Mouse (Mus musculus) adrenal gland, adult 18-20 months (tissue): Measurements from ENCODE around the gene Srsf3. TPM values are rescaled to one million over a fixed set of nuclear protein-coding genes. Genes with fewer than 3 reads are reported as not detected.

Experiments
- DNase-seq, 2 experiments: peaks; one replicate each; pipeline ENCODE4 v3.0.0; 2021 to 2022; ENCODE audit warnings: low spot score in 2 of 2
- total RNA-seq, 2 experiments: library from RNA; stranded (reverse); gene quantifications; 1 replicate in 1 of 2; 2 replicates in 1 of 2; pipeline ENCODE4 v1.2.3; 2021

Srsf3 gene
- total RNA-seq, 2 experiments from 2014 or later, result 113 to 119 TPM

- DNase-seq, result no peak
Measured at GRCm38 (mm10) chr17:29044146-29044924, 11.9 kb downstream of the Srsf3 start.

DNA sequence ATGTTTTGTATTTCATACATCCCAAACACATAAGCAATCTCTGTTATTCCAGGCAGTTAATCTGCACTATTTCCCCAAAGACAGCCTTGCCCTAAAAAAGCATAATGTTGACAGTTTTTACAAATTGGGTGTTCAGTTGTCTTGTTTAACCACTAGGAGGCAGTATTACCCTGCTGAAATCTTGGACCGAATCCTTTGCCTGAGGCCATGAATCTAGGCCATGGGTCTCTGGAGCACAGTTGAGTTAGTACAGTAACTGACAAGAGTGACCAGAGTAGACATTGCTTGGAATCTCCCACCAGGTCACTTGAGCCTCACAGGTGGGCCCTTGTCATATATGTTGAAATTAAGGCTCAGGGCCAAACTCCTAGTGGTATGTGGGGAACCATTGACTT lies 12.5 kb downstream of the Srsf3 start:
- no peak for DNase-seq

DNA sequence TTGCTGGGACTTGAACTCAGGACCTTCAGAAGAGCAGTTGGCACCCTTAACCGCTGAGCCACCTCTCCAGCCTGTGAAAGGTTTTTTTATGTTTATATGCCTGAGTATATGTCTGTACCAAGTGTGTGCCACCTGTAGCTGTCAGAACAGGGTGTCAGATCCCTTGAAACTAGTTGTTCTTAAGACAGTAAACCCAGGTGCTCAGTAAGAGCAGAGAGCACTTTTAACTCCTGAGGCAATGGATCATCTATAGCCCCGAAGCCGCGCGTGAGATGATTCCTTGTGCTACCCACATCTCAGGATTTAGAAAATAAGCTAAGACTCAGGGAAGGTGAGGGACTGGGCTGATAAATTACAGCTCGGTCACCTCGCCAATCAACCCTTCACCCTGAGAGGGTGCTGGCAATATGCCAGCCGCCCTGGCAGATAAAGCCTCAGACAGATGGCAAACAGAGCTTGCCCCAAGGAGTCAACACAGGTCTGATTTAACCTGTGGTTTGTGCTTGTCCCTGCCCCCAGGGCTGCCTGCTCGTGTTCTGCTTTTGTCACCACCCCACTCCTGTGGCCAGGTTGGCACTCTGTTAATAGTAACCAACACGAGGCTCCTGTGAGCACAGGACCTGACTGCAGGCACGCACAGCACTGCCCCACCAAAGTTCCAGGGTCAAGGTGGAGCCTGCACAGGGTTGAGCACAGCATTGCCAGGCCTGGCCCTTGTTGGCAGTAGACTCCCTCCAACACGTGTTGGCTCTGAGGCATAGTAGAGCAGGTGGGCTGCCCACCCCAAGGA lies 13.5 kb downstream of the Srsf3 start:
- no peak for DNase-seq

DNA sequence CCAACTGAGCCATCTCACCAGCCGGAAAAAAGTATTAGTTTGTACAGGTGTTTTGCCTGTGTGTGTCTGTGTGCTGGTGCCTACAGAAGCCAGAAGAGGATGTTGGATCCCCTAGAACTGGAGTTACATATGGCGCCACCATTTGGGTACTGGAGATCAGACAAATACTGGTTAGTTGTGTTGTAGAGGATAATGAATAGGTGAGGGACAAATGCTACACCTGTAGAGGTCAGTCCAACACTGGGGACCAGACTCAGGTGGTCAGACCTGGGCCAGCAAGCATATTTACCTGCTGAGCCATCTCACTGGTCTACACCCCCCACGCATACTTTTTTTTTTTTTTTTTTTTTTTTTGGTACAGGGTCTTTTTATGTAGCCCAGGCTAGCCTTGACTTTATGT lies 14.4 kb downstream of the Srsf3 start:
- DNase-seq, result no peak

DNA sequence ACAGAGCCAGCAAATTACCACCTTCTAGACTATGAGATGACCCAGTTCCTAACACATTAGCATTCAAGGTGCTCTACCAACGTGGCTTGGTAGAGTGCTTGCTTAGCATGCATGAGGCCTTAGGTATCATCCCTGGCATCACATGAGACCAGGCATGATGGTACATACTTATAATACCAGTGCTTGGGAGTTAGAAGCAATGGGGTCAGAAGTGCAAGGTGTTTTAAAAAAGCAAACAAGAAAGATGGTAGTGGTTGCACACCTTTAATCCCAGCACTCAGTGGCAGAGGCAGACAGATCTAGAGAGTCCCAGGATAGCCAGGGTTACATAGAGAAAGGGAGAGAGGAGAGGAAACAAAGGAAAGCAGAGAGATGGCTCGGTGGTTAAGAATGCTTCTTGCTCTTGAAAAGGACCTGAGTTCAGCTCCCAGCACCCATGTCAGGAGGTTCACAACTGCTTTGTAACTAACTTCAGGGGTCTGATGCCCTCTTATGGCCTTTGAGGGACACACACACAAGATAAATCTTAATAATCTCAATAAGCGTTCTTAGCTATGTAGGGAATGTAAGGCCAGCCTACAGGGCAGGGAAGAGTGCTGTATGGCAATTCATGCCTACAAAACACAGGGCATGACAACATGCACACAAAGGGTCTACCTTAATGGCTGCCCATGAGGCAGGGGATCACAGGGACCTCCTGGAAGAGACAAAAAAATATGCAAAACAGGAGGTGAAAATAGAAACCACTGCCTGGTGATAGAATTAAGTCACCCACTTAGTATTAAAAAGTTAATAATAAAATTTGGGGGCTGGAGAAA lies 15.5 kb downstream of the Srsf3 start:
- no peak for DNase-seq

GRCm38 (mm10) chr17:29048748-29049507 lies 16.5 kb downstream of the Srsf3 start:
- DNase-seq, result peak; percentile 80 to 89

DNA sequence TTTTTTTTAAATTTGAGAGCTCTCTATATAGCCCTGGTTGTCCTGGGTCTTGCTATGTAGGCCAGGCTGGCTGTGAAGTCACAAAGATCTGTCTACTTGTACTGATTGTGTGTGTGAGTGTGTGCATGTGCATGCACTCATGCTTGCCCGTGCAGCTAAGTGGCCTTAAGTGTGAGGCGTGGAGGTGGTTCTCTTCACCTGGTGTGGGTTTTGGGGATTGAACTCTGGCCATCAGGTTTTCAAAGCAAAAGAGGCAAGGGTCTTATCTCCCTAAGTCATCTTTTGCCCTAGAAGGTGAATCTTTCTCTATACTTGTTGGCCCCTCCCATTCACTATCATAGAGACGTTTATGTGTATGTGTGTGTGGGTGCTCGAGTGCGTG lies 17.1 kb downstream of the Srsf3 start:
- no peak for DNase-seq

DNA sequence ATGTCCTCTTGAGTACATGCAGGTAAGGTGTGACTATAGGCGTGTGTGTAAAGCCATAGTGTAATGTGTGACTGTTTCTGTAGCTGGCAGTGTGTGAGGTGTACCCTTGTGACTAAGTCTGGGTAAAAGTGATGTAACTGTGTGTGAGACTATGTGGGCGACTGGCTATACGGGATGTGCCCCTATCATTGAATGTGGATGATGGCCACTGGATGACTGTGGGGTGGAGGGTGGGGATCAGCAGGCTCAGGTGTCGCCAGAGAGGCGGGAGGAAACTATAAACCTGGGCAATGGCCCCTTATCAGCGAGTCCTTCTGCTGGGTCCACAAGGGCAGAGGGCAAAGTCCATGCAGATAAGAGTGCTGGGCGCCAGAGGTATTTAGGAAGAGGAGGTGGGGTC lies 17.5 kb downstream of the Srsf3 start:
- no peak for DNase-seq

GRCm38 (mm10) chr17:29050791-29051190 lies 18.4 kb downstream of the Srsf3 start:
- no peak for DNase-seq

- DNase-seq, result no peak
Measured at GRCm38 (mm10) chr17:29053067-29053466, 20.6 kb downstream of the Srsf3 start.

GRCm38 (mm10) chr17:29053841-29054240 lies 21.4 kb downstream of the Srsf3 start:
- no peak for DNase-seq

- no peak for DNase-seq
Measured at GRCm38 (mm10) chr17:29054429-29054828, 22.0 kb downstream of the Srsf3 start.

DNA sequence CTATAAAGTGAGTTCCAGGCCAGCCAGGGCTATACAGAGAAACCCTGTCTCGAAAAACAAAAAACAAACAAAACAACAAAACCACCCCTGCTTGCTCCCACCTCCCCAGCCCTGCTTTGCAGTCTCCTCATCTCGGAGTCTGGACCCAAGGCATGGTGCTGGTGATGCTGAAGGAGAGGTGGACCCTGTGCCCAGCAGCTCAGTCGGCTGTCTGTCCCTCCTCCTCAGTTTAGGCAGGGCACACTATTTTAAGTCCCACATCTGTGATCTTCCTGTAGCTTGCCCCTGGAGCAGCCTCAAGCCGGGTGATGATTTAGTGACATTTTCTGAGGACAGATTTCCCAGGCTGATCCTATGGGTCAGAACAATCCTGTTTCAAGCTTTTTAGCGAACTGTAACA lies 23.2 kb downstream of the Srsf3 start:
- no peak for DNase-seq

DNA sequence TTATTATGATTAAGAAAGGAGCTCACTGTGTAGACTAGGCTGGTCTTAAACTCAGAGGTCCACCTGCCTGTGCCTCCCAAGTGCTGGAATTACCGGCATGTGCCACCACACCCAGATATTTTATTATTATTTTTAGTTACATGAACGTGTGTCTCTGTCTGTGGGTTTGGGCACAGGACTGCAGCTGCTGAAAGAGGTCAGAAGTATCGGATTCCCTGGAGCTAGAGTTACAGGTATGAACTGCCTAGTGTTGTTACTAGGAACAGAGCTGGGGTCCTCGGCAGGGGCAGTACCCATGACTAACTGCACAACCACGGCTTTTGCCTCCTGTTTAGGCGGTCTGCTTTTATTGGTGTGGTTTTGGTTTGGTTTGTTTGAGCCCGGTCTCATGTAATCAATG lies 23.8 kb downstream of the Srsf3 start:
- no peak for DNase-seq

- no peak for DNase-seq
Measured at GRCm38 (mm10) chr17:29056699-29057151, 24.3 kb downstream of the Srsf3 start.

GRCm38 (mm10) chr17:29057361-29057890 lies 25.0 kb downstream of the Srsf3 start:
- DNase-seq, result no peak

DNA sequence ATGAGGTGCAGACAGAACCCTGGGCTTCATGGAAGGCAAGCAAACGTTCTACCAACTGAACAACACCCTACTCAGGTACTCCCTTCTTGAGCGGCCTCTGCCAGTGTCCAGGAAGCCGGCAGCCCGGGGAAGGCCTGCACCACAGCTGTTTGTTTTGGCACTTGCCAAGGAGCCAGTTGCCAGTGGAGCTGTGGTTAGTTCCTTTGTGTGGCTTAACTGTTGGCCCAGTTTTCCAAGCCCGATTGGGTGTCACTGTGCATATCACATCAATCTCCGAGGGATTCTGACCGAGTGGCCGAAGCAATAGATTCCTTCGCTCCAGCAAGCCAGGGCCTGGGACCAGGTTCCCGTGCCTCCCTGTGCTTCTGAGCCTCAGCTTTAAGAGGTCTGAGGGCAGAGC lies 25.5 kb downstream of the Srsf3 start:
- no peak for DNase-seq

GRCm38 (mm10) chr17:29058487-29058886 lies 26.1 kb downstream of the Srsf3 start:
- DNase-seq, result no peak

- DNase-seq, result no peak
Measured at GRCm38 (mm10) chr17:29059581-29059980, 27.2 kb downstream of the Srsf3 start.

GRCm38 (mm10) chr17:29060946-29061345 lies 28.5 kb downstream of the Srsf3 start:
- no peak for DNase-seq
